Comparison of ENCODE assay signal across 23 mouse cellular contexts in genomic region chr8:47493106-47493505, GRCm38 (mm10). TPM values are rescaled to one million over a fixed set of nuclear protein-coding genes. Genes with fewer than 3 reads are reported as not detected.
DNase-seq lines count a peak whose midpoint lies in the region; ATAC-seq and TF ChIP-seq lines count a peak whose summit lies in the region.
"Had no signal": no experiment of that assay in that cellular context is flagged by ENCODE, and none has a peak within 500 bp of the region (broad histone marks: within the 10 kb centered on the region; RNA-seq: fewer than 3 reads in every experiment).

No protein-coding gene starts in this region.

- 58% methylated on average over 12 of the region's 12 CpGs for WGBS in lung, postnatal 0 days
- 80% methylated on average over 12 of the region's 12 CpGs for WGBS in kidney, adult 2 months

- H3K4me1 ChIP-seq in lung, postnatal 0 days (ENCODE audit: insufficient read depth, low read depth, low read length) = no peaks in the 10 kb centered on the region
- H3K4me1 ChIP-seq in kidney, adult 2 months (ENCODE audit: control insufficient read depth, insufficient read depth, low read length) = 0 out of 2 replicates have a peak, but pooled peaks cover 3% of the 10 kb centered on the region
- H3K4me1 ChIP-seq: heart, embryonic 10.5 days had no signal

- peaks cover 31% of the 10 kb centered on the region; the same call in 1 of the 2 replicates for H3K36me3 ChIP-seq in lung, postnatal 0 days (ENCODE audit: insufficient read depth, low read length)
- peaks cover 1% of the 10 kb centered on the region; the same call in 1 of the 2 replicates for H3K36me3 ChIP-seq in kidney, adult 2 months (ENCODE audit: control insufficient read depth, insufficient read depth, low read length)

- H3K27ac ChIP-seq in gastrocnemius, adult 2 months = no peak overlapping the region
- no peak overlapping the region for H3K27ac ChIP-seq in lung, postnatal 0 days (ENCODE audit: low read length)
- H3K27ac ChIP-seq in kidney, adult 2 months (ENCODE audit: insufficient read depth, low read depth, low read length) = no peak overlapping the region
- H3K27ac ChIP-seq: forebrain, embryonic 10.5 days; forebrain, embryonic 13.5 days; heart, embryonic 10.5 days; heart, embryonic 13.5 days; hindbrain, embryonic 14.5 days; hindbrain, postnatal 0 days had no signal

- no peak overlapping the region for H3K9ac ChIP-seq in lung, postnatal 0 days (replicated peaks; ENCODE audit: low read depth)
- H3K9ac ChIP-seq: forebrain, embryonic 13.5 days; heart, embryonic 13.5 days; hindbrain, embryonic 14.5 days had no signal

- TF ChIP-seq CTCF in gastrocnemius, adult 2 months (IDR thresholded peaks at IDR 0.05) = no peak
- TF ChIP-seq CTCF in lung, postnatal 0 days (IDR thresholded peaks at IDR 0.05) = no peak
- TF ChIP-seq CTCF in kidney, adult 2 months (conservative IDR thresholded peaks at IDR 0.05; ENCODE audit: insufficient read depth, insufficient read length, low read depth, low read length) = no peak

- no peak for TF ChIP-seq EP300 in lung, postnatal 0 days (IDR thresholded peaks at IDR 0.05)

- intact Hi-C loops in gastrocnemius, adult 2 months (cut with DNase I) = no loop called here
- intact Hi-C loops in gastrocnemius, postnatal 14 days (cut with DNase I; ENCODE audit: low total_unique reads) = no loop called here

- H3K27me3 ChIP-seq in lung, postnatal 0 days (replicated peaks; ENCODE audit: insufficient read depth, low read length) = no peaks in the 10 kb centered on the region
- no peaks in the 10 kb centered on the region for H3K27me3 ChIP-seq in kidney, adult 2 months (replicated peaks; ENCODE audit: control insufficient read depth, insufficient read depth, low read length)
- H3K27me3 ChIP-seq: forebrain, embryonic 13.5 days; heart, embryonic 13.5 days had no signal

- TF ChIP-seq POLR2A in kidney, adult 2 months (IDR thresholded peaks at IDR 0.05; ENCODE audit: low read depth, low read length) = no peak

- peak; percentile 35; the same call in 1 of the 2 replicates for ATAC-seq in lung, postnatal 0 days
- ATAC-seq: activated CD4-positive, CD25-positive, alpha-beta regulatory T cell, adult 4 months; forebrain, embryonic 13.5 days; forebrain, embryonic 16.5 days; hindbrain, postnatal 0 days; inflammation-experienced regulatory T-cells, adult 6 months had no signal

- H3K4me2 ChIP-seq in lung, postnatal 0 days (replicated peaks; ENCODE audit: low read depth, low read length) = no peak overlapping the region
- H3K4me2 ChIP-seq: forebrain, embryonic 13.5 days; heart, embryonic 13.5 days; hindbrain, embryonic 14.5 days had no signal

- H3K9me3 ChIP-seq in lung, postnatal 0 days (ENCODE audit: low read length) = no peaks in the 10 kb centered on the region
- H3K9me3 ChIP-seq: forebrain, embryonic 10.5 days; forebrain, embryonic 13.5 days; heart, embryonic 10.5 days; heart, embryonic 13.5 days had no signal

- DNase-seq in gastrocnemius, adult 2 months = no peak
- no peak for DNase-seq in gastrocnemius, postnatal 14 days
- DNase-seq in lung, postnatal 0 days (ENCODE audit: low spot score) = peak; percentile 47
- DNase-seq in lung, postnatal 25 days (ENCODE audit: low spot score) = peak; percentile 5
- no peak for DNase-seq in thymus, postnatal 4 days
- DNase-seq in kidney, adult 2 months = no peak
- DNase-seq: adrenal gland, adult 8-10 months; adrenal gland, postnatal 25 days; cerebellum, adult 11-12 months; cerebellum, adult 8-10 months; cerebellum, postnatal 10 days; gastrocnemius, postnatal 36 days; heart, postnatal 14 days; heart, postnatal 4 days had no signal

- H3K4me3 ChIP-seq in gastrocnemius, adult 2 months = peak overlapping the region; percentile 36
- no peak overlapping the region for H3K4me3 ChIP-seq in lung, postnatal 0 days (ENCODE audit: low read depth, low read length)
- no peak overlapping the region for H3K4me3 ChIP-seq in kidney, adult 2 months (ENCODE audit: insufficient read depth, low read depth, low read length)
- H3K4me3 ChIP-seq: forebrain, embryonic 10.5 days; forebrain, embryonic 13.5 days; heart, embryonic 10.5 days; heart, embryonic 13.5 days had no signal

RNA-seq across cellular contexts. Expression of gene Trappc11, which starts 40.2 kb away (rescaled TPM):
- total RNA-seq in gastrocnemius, adult 2 months (2021) = 10 to 100 TPM; 17.5 to 19.1 TPM
- total RNA-seq in gastrocnemius, postnatal 14 days (2021) = 10 to 100 TPM; 16.3 to 17.5 TPM
- 17.8 and 18.0 TPM in 2 replicates for polyA plus RNA-seq in lung, postnatal 0 days (2015; fragmentation: Nextera tagmentation; extraction: Ambion mirVana)
- polyA plus RNA-seq in kidney, adult 2 months (2012; rRNA removed) = 22.9 TPM in 2 replicates

RNA-seq across cellular contexts. Expression of gene Rwdd4a, which starts 40.4 kb away (rescaled TPM):
- 10 to 100 TPM; 28.7 to 36.7 TPM for total RNA-seq in gastrocnemius, adult 2 months (2021)
- 10 to 100 TPM; 27.2 to 32.5 TPM for total RNA-seq in gastrocnemius, postnatal 14 days (2021)
- polyA plus RNA-seq in lung, postnatal 0 days (2015; fragmentation: Nextera tagmentation; extraction: Ambion mirVana) = 27.2 and 31.1 TPM in 2 replicates
- polyA plus RNA-seq in kidney, adult 2 months (2012; rRNA removed) = 16.7 and 16.8 TPM in 2 replicates

RNA-seq across cellular contexts. Expression of gene Stox2, which starts 46.9 kb away (rescaled TPM):
- total RNA-seq in gastrocnemius, adult 2 months (2021) = 1 to 10 TPM; 7.3 to 9.5 TPM
- total RNA-seq in gastrocnemius, postnatal 14 days (2021) = 10 to 100 TPM in 1 of 2 experiments, 1 to 10 TPM in 1; 9.4 to 10.5 TPM
- 5.8 and 7.4 TPM in 2 replicates for polyA plus RNA-seq in lung, postnatal 0 days (2015; fragmentation: Nextera tagmentation; extraction: Ambion mirVana)
- polyA plus RNA-seq in kidney, adult 2 months (2012; rRNA removed) = 2.2 TPM in 2 replicates
- polyA plus RNA-seq: activated CD4-positive, CD25-positive, alpha-beta regulatory T cell, adult 4 months had no signal

Comparison
In these comparisons a context has a peak if more than half of its experiments do, and no peak if none do; other contexts are left out.
1. DNase-seq: peak in lung, postnatal 0 days (single experiment) and lung, postnatal 25 days (single experiment); none in gastrocnemius, adult 2 months (single experiment), gastrocnemius, postnatal 14 days (single experiment), thymus, postnatal 4 days (single experiment) and kidney, adult 2 months (single experiment).